Mouse (Mus musculus): ENCODE measurements at regions not wholly inside any gene's neighbourhood (a gene's known extent, or its start where the extent isn't known, plus 50 kb on each side); places are given as distances from the start of the nearest gene placed in this dataset.
A peak's percentile ranks its signal among the peaks of the same experiment; 100 is the strongest.

DNA sequence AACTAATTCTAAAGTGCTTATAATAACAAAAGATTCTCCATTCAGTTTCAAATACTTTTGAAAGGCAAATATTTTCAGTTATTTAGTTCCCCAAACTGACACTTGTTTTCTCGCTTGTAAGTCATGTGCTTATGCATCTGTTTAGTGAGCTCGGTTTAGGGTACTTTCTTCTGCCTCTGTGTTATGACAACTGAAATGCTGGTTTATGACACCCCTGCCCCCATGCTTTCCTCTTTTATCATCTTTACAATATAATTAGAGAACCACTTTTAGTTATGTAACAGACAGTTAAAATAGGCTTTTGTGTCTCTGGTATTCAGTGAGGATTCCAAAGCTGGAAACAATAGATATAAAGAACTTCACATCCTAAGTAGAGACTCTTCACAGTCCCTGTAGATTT, 733.8 kb downstream of the 4930447A16Rik start:
- Histone ChIP-seq H3K9me3 (ENCODE audit: low read depth, low read length) (no peaks in the 10 kb centered on the region), H3K27me3 (ENCODE audit: insufficient read depth, low read length) (no peaks in the 10 kb centered on the region)

DNA sequence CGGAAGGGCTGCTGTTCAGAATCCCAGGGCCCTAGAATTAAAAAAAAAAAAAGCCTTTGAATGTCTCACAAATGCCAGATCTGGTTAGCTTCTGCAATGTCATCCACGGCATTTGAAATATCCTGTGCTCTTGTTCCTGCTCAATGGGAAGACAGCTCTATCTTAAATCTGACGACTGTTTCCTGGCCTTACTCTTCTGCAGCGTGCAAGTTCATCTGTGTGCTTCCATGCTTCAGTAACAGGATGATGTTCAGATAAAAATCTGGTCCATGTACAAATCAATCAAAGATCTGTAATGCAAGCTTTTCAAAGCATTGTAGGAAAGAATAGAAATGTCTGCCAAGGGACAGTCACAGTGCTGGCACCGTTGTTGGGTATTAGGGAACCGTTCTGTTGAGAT, 738.4 kb downstream of the 4930447A16Rik start:
- Histone ChIP-seq H3K9ac (no peak overlapping the region), H3K36me3 (ENCODE audit: insufficient read depth) (no peaks in the 10 kb centered on the region), H3K4me2 (no peak overlapping the region), H3K27me3 (ENCODE audit: insufficient read depth, low read length) (no peaks in the 10 kb centered on the region), H3K4me3 (ENCODE audit: low read depth, low read length) (no peak overlapping the region), H3K9me3 (ENCODE audit: low read depth, low read length) (no peaks in the 10 kb centered on the region), H3K27ac (ENCODE audit: low read depth) (no peak overlapping the region), H3K4me1 (ENCODE audit: insufficient read depth) (0 out of 2 replicates have a peak, but pooled peaks cover 3% of the 10 kb centered on the region)
- WGBS: 55% methylated on average over 6 of the region's 6 CpGs
- ATAC-seq (ENCODE audit: insufficient read depth) (no peak), DNase-seq (no peak)
- TF ChIP-seq CTCF (IDR thresholded peaks at IDR 0.05; ENCODE audit: low read depth): no peak

More for the DNA sequence above, 733.8 kb downstream of the 4930447A16Rik start:
- no peaks in the 10 kb centered on the region for H3K4me1 ChIP-seq (ENCODE audit: insufficient read depth)
- H3K9ac ChIP-seq: no peak overlapping the region
- TF ChIP-seq CTCF (IDR thresholded peaks at IDR 0.05; ENCODE audit: low read depth): no peak
- DNase-seq: no peak
- H3K4me2 ChIP-seq: no peak overlapping the region
- WGBS: 76% methylated on average over 2 of the region's 2 CpGs
- ATAC-seq (ENCODE audit: insufficient read depth): no peak
- H3K4me3 ChIP-seq (ENCODE audit: low read depth, low read length): no peak overlapping the region
- no peaks in the 10 kb centered on the region for H3K36me3 ChIP-seq (ENCODE audit: insufficient read depth)
- no peak overlapping the region for H3K27ac ChIP-seq (ENCODE audit: low read depth)

DNA sequence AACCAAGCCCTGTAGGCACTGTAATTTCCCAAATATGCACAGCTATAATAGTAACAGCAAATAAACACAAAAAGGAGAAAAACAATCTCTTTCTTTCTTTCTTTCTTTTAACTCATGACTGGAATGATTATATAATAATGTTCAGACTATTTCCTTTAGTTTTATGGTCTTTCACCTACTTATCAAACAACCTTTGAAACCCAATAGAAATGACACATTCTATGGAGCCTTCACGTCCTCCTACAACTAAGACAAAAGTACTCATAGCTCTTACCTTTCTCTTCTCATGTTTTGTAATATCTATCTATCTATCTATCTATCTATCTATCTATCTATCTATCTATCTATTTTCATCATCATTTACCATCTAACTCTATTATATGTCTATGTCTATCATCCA, 739.5 kb downstream of the 4930447A16Rik start:
- no peak overlapping the region for H3K4me2 ChIP-seq
- H3K4me3 ChIP-seq (ENCODE audit: low read depth, low read length): no peak overlapping the region
- ATAC-seq (ENCODE audit: insufficient read depth): no peak
- WGBS: 95% methylated on average over 1 of the region's 1 CpGs
- H3K9ac ChIP-seq: no peak overlapping the region
- H3K36me3 ChIP-seq (ENCODE audit: insufficient read depth): no peaks in the 10 kb centered on the region
- H3K27ac ChIP-seq (ENCODE audit: low read depth): no peak overlapping the region
- no peak for DNase-seq
- TF ChIP-seq CTCF (IDR thresholded peaks at IDR 0.05; ENCODE audit: low read depth): no peak
- no peaks in the 10 kb centered on the region for H3K27me3 ChIP-seq (ENCODE audit: insufficient read depth, low read length)
- 0 out of 2 replicates have a peak, but pooled peaks cover 3% of the 10 kb centered on the region for H3K4me1 ChIP-seq (ENCODE audit: insufficient read depth)
- no peaks in the 10 kb centered on the region for H3K9me3 ChIP-seq (ENCODE audit: low read depth, low read length)

DNA sequence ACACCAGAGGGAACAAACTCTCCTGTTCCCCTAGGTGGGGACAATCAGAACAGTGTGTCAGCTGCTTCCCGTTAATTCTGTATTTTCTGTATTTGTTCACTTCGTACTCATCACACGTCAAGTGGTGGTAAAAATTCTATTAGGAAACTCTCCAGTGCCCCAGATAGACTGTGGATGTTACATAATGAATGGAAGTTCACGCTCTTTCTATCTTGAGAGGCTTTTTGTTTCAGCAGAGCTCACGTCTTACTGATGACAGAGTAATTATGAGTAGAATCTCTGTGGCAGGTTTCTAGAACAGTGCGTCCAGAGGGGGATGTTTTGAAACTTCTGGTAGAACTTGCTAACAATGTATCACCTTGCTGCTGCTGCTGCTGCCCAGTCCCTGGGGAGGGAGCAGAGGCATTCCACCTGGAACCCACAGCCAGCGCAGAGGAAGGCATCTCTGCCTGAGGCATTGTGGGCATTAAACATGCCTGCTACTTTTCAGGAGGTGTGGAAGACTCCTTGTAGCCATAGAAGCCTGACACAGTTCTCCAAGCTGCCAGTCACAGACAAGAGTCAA, 740.6 kb downstream of the 4930447A16Rik start:
- no peak overlapping the region for H3K4me3 ChIP-seq (ENCODE audit: low read depth, low read length)
- H3K36me3 ChIP-seq (ENCODE audit: insufficient read depth): no peaks in the 10 kb centered on the region
- no peak overlapping the region for H3K27ac ChIP-seq (ENCODE audit: low read depth)
- no peaks in the 10 kb centered on the region for H3K9me3 ChIP-seq (ENCODE audit: low read depth, low read length)
- H3K4me2 ChIP-seq: no peak overlapping the region
- 0 out of 2 replicates have a peak, but pooled peaks cover 3% of the 10 kb centered on the region for H3K4me1 ChIP-seq (ENCODE audit: insufficient read depth)
- H3K27me3 ChIP-seq (ENCODE audit: insufficient read depth, low read length): no peaks in the 10 kb centered on the region
- TF ChIP-seq CTCF (IDR thresholded peaks at IDR 0.05; ENCODE audit: low read depth): no peak
- WGBS: 62% methylated on average over 7 of the region's 7 CpGs
- DNase-seq: no peak
- ATAC-seq (ENCODE audit: insufficient read depth): no peak
- no peak overlapping the region for H3K9ac ChIP-seq

DNA sequence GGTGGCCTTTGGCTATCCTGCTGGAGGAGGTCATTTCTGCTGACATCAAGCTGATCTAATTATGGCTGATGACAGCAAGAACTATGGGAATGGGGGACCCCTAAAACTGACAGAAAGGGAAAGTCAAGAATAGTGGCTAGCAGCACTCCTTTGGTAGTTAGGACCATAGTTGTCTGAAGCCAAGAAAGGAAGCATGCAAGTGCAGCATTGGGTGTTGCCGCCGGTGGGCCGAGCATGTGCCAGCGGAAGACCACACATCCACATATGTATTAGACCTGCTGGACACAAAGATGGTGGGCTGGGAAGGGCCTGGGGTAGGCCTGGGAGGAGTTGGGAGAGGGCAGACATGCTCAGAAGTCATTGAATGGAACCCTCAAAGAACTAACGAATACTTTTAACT, 741.1 kb downstream of the 4930447A16Rik start:
- TF ChIP-seq CTCF (IDR thresholded peaks at IDR 0.05; ENCODE audit: low read depth): no peak
- H3K27me3 ChIP-seq (ENCODE audit: insufficient read depth, low read length): no peaks in the 10 kb centered on the region
- no peaks in the 10 kb centered on the region for H3K36me3 ChIP-seq (ENCODE audit: insufficient read depth)
- no peak for DNase-seq
- H3K4me1 ChIP-seq (ENCODE audit: insufficient read depth): 0 out of 2 replicates have a peak, but pooled peaks cover 3% of the 10 kb centered on the region
- no peaks in the 10 kb centered on the region for H3K9me3 ChIP-seq (ENCODE audit: low read depth, low read length)
- no peak for ATAC-seq (ENCODE audit: insufficient read depth)
- no peak overlapping the region for H3K9ac ChIP-seq
- H3K27ac ChIP-seq (ENCODE audit: low read depth): no peak overlapping the region
- WGBS: 95% methylated on average over 5 of the region's 5 CpGs
- H3K4me3 ChIP-seq (ENCODE audit: low read depth, low read length): no peak overlapping the region
- H3K4me2 ChIP-seq: no peak overlapping the region

DNA sequence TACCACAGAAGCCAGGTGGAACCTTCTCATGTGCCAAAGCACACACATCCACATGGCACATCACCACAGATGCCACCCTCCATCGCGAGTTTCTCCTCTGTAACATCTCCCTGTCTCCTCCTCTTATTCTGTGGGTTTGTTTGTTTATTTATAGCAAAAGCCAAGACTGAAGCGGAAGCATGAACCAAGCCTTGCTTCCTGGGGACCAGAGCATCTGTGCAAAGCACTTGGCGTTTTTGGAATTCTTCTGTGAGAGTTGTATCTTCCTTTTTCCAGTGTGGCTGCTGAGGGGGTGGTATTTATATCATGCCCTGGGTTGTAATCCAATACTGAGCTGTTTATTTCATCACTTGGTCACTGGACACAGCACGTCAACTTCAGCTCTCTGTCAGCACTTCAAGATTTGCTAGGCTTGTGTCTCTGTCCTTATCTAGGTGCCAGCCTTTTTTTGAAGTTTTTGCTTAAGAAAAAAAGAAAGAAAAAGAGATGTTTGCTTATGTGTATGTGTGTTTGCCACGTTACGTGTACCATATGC, 742.3 kb downstream of the 4930447A16Rik start:
- ATAC-seq (ENCODE audit: insufficient read depth): no peak
- DNase-seq: peak; percentile 18
- no peak for TF ChIP-seq CTCF (IDR thresholded peaks at IDR 0.05; ENCODE audit: low read depth)
- no peaks in the 10 kb centered on the region for H3K27me3 ChIP-seq (ENCODE audit: insufficient read depth, low read length)
- H3K9me3 ChIP-seq (ENCODE audit: low read depth, low read length): no peaks in the 10 kb centered on the region
- 55% methylated on average over 7 of the region's 7 CpGs for WGBS
- H3K27ac ChIP-seq (ENCODE audit: low read depth): no peak overlapping the region
- H3K36me3 ChIP-seq (ENCODE audit: insufficient read depth): no peaks in the 10 kb centered on the region
- H3K4me2 ChIP-seq: no peak overlapping the region
- 0 out of 2 replicates have a peak, but pooled peaks cover 3% of the 10 kb centered on the region for H3K4me1 ChIP-seq (ENCODE audit: insufficient read depth)
- no peak overlapping the region for H3K4me3 ChIP-seq (ENCODE audit: low read depth, low read length)
- no peak overlapping the region for H3K9ac ChIP-seq

DNA sequence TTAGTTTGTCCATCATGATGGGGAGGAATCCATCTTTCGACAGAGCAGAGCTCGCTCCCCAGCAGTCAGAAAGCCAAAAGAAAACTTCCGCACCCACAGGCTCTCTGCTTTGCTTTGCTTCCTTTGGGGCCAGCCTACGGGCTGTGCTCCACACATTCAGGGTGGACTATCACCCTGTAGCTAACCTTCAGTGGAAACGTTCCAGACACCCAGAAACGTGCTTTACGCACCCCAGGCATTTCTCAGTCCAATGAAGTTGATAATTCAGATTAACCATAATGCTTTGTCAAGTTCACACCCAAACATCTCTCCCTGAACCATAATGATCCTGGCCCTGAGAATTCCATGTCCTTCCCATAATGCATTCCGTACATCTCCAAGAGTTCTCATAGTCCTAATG, 743.8 kb downstream of the 4930447A16Rik start:
- Histone ChIP-seq H3K9me3 (ENCODE audit: low read depth, low read length) (no peaks in the 10 kb centered on the region), H3K9ac (no peak overlapping the region), H3K4me2 (no peak overlapping the region), H3K36me3 (ENCODE audit: insufficient read depth) (no peaks in the 10 kb centered on the region), H3K4me3 (ENCODE audit: low read depth, low read length) (no peak overlapping the region), H3K27me3 (ENCODE audit: insufficient read depth, low read length) (no peaks in the 10 kb centered on the region), H3K4me1 (ENCODE audit: insufficient read depth) (0 out of 2 replicates have a peak, but pooled peaks cover 3% of the 10 kb centered on the region), H3K27ac (ENCODE audit: low read depth) (no peak overlapping the region)
- 65% methylated on average over 8 of the region's 8 CpGs for WGBS
- ATAC-seq (ENCODE audit: insufficient read depth) (0 out of 2 replicates have a peak, but pooled peaks have one; percentile 4), DNase-seq (no peak)
- no peak for TF ChIP-seq CTCF (IDR thresholded peaks at IDR 0.05; ENCODE audit: low read depth)

Measured in lung, embryonic 14.5 days (tissue).